Mouse (Mus musculus): ENCODE results near the gene Tmprss6. TPM values are rescaled to one million over a fixed set of nuclear protein-coding genes. Genes with fewer than 3 reads are reported as not detected.

Gene Tmprss6
- polyA plus RNA-seq, 1 experiment from 2014 or later = 0.14 TPM

GRCm38 (mm10) chr15:78456051-78456450 is 12.4 kb downstream of the Tmprss6 start:
- H3K27me3 ChIP-seq = no peaks in the 10 kb centered on the region
- no peak overlapping the region for H3K4me2 ChIP-seq (replicated peaks)
- no peak overlapping the region for H3K27ac ChIP-seq
- H3K36me3 ChIP-seq = no peaks in the 10 kb centered on the region
- H3K9me3 ChIP-seq (replicated peaks) = no peaks in the 10 kb centered on the region
- H3K9ac ChIP-seq = peak overlapping the region; percentile 18; the same call in 1 of the 2 replicates
- no peak for ATAC-seq (ENCODE audit: low FRiP score)
- H3K4me1 ChIP-seq = no peaks in the 10 kb centered on the region; the same call in none of the 2 replicates
- WGBS = 54% methylated on average over 7 of the region's 7 CpGs
- no peak overlapping the region for H3K4me3 ChIP-seq

- Histone ChIP-seq H3K9me3 (replicated peaks) (no peaks in the 10 kb centered on the region), H3K4me3 (no peak overlapping the region), H3K4me1 (peaks cover 1% of the 10 kb centered on the region), H3K27me3 (no peaks in the 10 kb centered on the region), H3K9ac (no peak overlapping the region), H3K27ac (no peak overlapping the region), H3K36me3 (no peaks in the 10 kb centered on the region), H3K4me2 (replicated peaks) (no peak overlapping the region)
- no peak for ATAC-seq (ENCODE audit: low FRiP score)
- 85% methylated on average over 4 of the region's 4 CpGs for WGBS
Observed at GRCm38 (mm10) chr15:78455168-78455567, 13.3 kb downstream of the Tmprss6 start.

DNA sequence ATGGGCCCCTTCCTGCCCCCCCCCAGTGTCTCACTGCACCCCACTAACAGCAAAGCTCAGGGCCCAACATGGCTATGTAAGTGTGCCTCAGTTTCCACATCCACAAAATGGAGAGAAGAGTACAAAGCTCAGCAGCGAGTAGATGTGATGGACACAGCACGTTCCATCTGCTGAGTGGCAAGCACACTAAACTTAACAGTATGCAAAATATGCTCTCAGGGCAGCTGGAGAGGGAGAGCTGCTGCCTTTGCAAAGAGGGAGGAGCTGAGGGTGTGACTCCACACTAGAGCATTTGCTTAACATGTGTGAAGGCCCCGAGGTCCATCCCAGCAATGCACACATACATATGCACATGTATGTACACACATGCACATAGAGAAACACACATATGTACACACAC is 15.5 kb downstream of the Tmprss6 start:
- Histone ChIP-seq H3K4me1 (peaks cover 13% of the 10 kb centered on the region), H3K9ac (no peak overlapping the region), H3K36me3 (no peaks in the 10 kb centered on the region), H3K9me3 (replicated peaks) (no peaks in the 10 kb centered on the region), H3K27me3 (no peaks in the 10 kb centered on the region), H3K4me3 (no peak overlapping the region), H3K4me2 (replicated peaks) (no peak overlapping the region), H3K27ac (no peak overlapping the region)
- WGBS = 82% methylated on average over 3 of the region's 3 CpGs
- no peak for ATAC-seq (ENCODE audit: low FRiP score)

DNA sequence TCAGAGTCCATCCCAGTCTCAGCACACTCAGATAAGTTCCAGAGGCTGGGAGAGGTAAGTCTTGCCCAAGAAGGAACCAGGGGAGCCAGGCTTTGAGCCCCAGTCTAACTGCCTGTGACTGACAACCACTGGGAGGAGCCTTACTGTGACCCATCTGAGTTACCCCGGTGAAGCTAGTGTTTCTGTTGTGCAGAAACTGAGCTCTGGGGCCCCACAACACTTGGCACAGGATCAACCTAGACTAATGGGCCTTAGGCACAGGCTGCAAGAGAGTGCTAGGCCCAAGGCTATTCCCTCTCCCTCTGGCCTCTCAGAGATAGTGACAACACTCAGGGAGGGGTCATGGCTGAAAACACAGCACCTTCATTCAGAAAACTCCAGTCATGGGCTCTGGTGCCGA is 17.2 kb downstream of the Tmprss6 start:
- Histone ChIP-seq H3K4me3 (no peak overlapping the region), H3K27me3 (no peaks in the 10 kb centered on the region), H3K36me3 (no peaks in the 10 kb centered on the region), H3K4me2 (replicated peaks) (no peak overlapping the region), H3K9me3 (replicated peaks) (no peaks in the 10 kb centered on the region), H3K27ac (no peak overlapping the region), H3K9ac (no peak overlapping the region), H3K4me1 (peaks cover 15% of the 10 kb centered on the region)
- WGBS = 89% methylated on average over 2 of the region's 2 CpGs
- no peak for ATAC-seq (ENCODE audit: low FRiP score)

- Histone ChIP-seq H3K9ac (no peak overlapping the region), H3K27ac (peak overlapping the region; percentile 64; the same call in 1 of the 2 replicates), H3K4me3 (no peak overlapping the region), H3K9me3 (replicated peaks) (no peaks in the 10 kb centered on the region), H3K36me3 (no peaks in the 10 kb centered on the region), H3K4me2 (replicated peaks) (no peak overlapping the region), H3K27me3 (no peaks in the 10 kb centered on the region), H3K4me1 (peaks cover 15% of the 10 kb centered on the region)
- ATAC-seq (ENCODE audit: low FRiP score) = no peak
- WGBS = 89% methylated on average over 6 of the region's 6 CpGs
Observed at GRCm38 (mm10) chr15:78450419-78450768, 18.0 kb downstream of the Tmprss6 start.

GRCm38 (mm10) chr15:78449694-78450418 is 18.6 kb downstream of the Tmprss6 start:
- H3K4me1 ChIP-seq = peaks cover 15% of the 10 kb centered on the region
- no peaks in the 10 kb centered on the region for H3K27me3 ChIP-seq
- no peaks in the 10 kb centered on the region for H3K36me3 ChIP-seq
- no peak overlapping the region for H3K4me2 ChIP-seq (replicated peaks)
- 32% methylated on average over 7 of the region's 7 CpGs for WGBS
- ATAC-seq (ENCODE audit: low FRiP score) = no peak
- H3K27ac ChIP-seq = peak overlapping the region; percentile 64
- H3K9ac ChIP-seq = no peak overlapping the region
- no peaks in the 10 kb centered on the region for H3K9me3 ChIP-seq (replicated peaks)
- H3K4me3 ChIP-seq = no peak overlapping the region

GRCm38 (mm10) chr15:78449131-78449530 is 19.3 kb downstream of the Tmprss6 start:
- H3K27me3 ChIP-seq = no peaks in the 10 kb centered on the region
- WGBS = 65% methylated on average over 6 of the region's 6 CpGs
- peaks cover 15% of the 10 kb centered on the region for H3K4me1 ChIP-seq
- ATAC-seq (ENCODE audit: low FRiP score) = no peak
- no peak overlapping the region for H3K4me3 ChIP-seq
- no peak overlapping the region for H3K9ac ChIP-seq
- H3K4me2 ChIP-seq (replicated peaks) = no peak overlapping the region
- H3K36me3 ChIP-seq = no peaks in the 10 kb centered on the region
- H3K27ac ChIP-seq = no peak overlapping the region; the same call in 1 of the 2 replicates
- no peaks in the 10 kb centered on the region for H3K9me3 ChIP-seq (replicated peaks)

- 2% methylated on average over 22 of the region's 22 CpGs for WGBS
- Histone ChIP-seq H3K27ac (peak overlapping the region; percentile 60), H3K4me3 (peak overlapping the region; percentile 20), H3K9ac (peak overlapping the region; percentile 47; the same call in 1 of the 2 replicates), H3K27me3 (no peaks in the 10 kb centered on the region), H3K9me3 (replicated peaks) (no peaks in the 10 kb centered on the region), H3K36me3 (no peaks in the 10 kb centered on the region), H3K4me2 (replicated peaks) (peak overlapping the region; percentile 58), H3K4me1 (peaks cover 23% of the 10 kb centered on the region)
- ATAC-seq (ENCODE audit: low FRiP score) = 0 out of 2 replicates have a peak, but pooled peaks have one; percentile 48
Observed at GRCm38 (mm10) chr15:78447746-78448535, 20.5 kb downstream of the Tmprss6 start.

DNA sequence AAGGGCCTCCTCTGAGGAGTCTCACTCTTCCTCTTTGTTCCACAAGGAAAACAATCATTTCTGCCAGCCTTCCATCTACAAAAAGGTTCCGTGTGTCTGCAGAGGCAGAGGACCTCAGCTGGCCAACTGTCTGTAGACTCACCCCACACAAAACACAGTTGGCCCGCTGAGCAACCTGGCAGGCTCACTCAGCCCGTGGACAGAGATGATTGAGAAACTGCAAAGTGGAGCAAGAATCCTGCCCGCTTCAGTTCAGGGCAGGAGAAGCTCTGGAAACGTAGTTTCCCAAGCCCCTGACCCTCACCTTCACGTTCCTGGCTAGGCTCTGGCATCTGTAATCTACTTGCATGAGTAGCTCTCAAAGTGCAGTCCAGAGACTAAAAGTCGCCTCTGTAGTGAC is 21.3 kb downstream of the Tmprss6 start:
- no peaks in the 10 kb centered on the region for H3K9me3 ChIP-seq (replicated peaks)
- ATAC-seq (ENCODE audit: low FRiP score) = no peak
- WGBS = 55% methylated on average over 7 of the region's 7 CpGs
- H3K27me3 ChIP-seq = no peaks in the 10 kb centered on the region
- H3K4me1 ChIP-seq = peaks cover 23% of the 10 kb centered on the region
- no peak overlapping the region for H3K4me2 ChIP-seq (replicated peaks)
- no peak overlapping the region for H3K27ac ChIP-seq
- no peaks in the 10 kb centered on the region for H3K36me3 ChIP-seq
- H3K9ac ChIP-seq = no peak overlapping the region
- H3K4me3 ChIP-seq = no peak overlapping the region

- Histone ChIP-seq H3K27ac (no peak overlapping the region), H3K27me3 (no peaks in the 10 kb centered on the region), H3K4me3 (no peak overlapping the region), H3K4me1 (peaks cover 20% of the 10 kb centered on the region), H3K9ac (peak overlapping the region; percentile 9; the same call in 1 of the 2 replicates), H3K4me2 (replicated peaks) (no peak overlapping the region), H3K36me3 (no peaks in the 10 kb centered on the region), H3K9me3 (replicated peaks) (no peaks in the 10 kb centered on the region)
- no peak for ATAC-seq (ENCODE audit: low FRiP score)
- 43% methylated on average over 6 of the region's 6 CpGs for WGBS
Observed at GRCm38 (mm10) chr15:78443857-78444256, 24.6 kb downstream of the Tmprss6 start.

DNA sequence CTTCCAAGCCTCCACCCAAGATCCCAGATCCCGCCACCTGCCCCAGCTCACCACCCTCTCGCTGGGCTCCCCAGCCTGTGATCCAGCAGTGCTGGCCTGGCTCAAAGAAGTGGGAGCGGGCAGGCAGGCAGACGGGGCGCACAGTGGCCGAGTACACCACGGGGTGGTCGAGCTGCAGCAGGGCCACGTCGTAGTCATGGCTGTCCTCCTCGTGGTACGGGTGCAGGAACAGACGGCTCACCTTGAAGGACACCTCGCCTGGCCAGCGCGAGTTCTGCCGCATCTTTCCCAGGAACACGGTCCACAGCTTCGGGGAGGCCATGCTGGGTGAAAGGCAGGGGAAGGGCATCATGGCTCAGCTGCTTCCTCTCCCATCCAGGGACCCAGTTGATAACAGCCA is 26.2 kb downstream of the Tmprss6 start:
- Histone ChIP-seq H3K4me1 (peaks cover 29% of the 10 kb centered on the region), H3K27me3 (no peaks in the 10 kb centered on the region), H3K9ac (no peak overlapping the region), H3K9me3 (replicated peaks) (no peaks in the 10 kb centered on the region), H3K4me3 (no peak overlapping the region), H3K27ac (no peak overlapping the region), H3K36me3 (no peaks in the 10 kb centered on the region), H3K4me2 (replicated peaks) (no peak overlapping the region)
- WGBS = 91% methylated on average over 19 of the region's 19 CpGs
- ATAC-seq (ENCODE audit: low FRiP score) = no peak

- peaks cover 60% of the 10 kb centered on the region for H3K4me1 ChIP-seq
- no peak overlapping the region for H3K9ac ChIP-seq
- H3K27ac ChIP-seq = no peak overlapping the region
Observed at GRCm38 (mm10) chr15:78438973-78439372, 29.5 kb downstream of the Tmprss6 start.

More at GRCm38 (mm10) chr15:78438973-78439372, 29.5 kb downstream of the Tmprss6 start:
- Histone ChIP-seq H3K36me3 (peaks cover 16% of the 10 kb centered on the region), H3K27me3 (peaks cover 6% of the 10 kb centered on the region; the same call in 1 of the 2 replicates), H3K4me2 (replicated peaks) (no peak overlapping the region), H3K9me3 (replicated peaks) (no peaks in the 10 kb centered on the region), H3K4me3 (no peak overlapping the region)
- 72% methylated on average over 9 of the region's 9 CpGs for WGBS
- no peak for ATAC-seq (ENCODE audit: low FRiP score)

Data from hindbrain, embryonic 12.5 days (tissue).